Mouse (Mus musculus) naive thymus-derived CD4-positive, alpha-beta T cell, adult 5 months (primary cell): ENCODE data around the gene Spaar. TPM values are rescaled to one million over a fixed set of nuclear protein-coding genes. Genes with fewer than 3 reads are reported as not detected.

Experiments
- polyA plus RNA-seq: library from polyadenylated mRNA; unstranded; fragments of 100-300 nt; shearing (Covaris generic); gene quantifications from one replicate; pipeline ENCODE4 v1.2.1, GENCODE M21; 2017

The Spaar gene
- polyA plus RNA-seq, result not detected

GRCm38 (mm10) chr4:43729794-43730550 is at the start of gene Spaar:
Gene Spaar, plus strand, starts transcription at chr4:43730034.

GRCm38 (mm10) chr4:43700707-43701106 is 29.1 kb upstream of the Spaar start, which contains the start of gene Olfr70:
Gene Olfr70, minus strand, starts transcription at chr4:43700807.

GRCm38 (mm10) chr4:43709869-43710268 is 20.0 kb upstream of the Spaar start, which contains the start of gene Olfr71:
Gene Olfr71, minus strand, starts transcription at chr4:43710255.

GRCm38 (mm10) chr4:43726995-43727394 is 2.8 kb upstream of the Spaar start, which contains the start of gene Hrct1:
Gene Hrct1, plus strand, starts transcription at chr4:43727188.

GRCm38 (mm10) chr4:43770909-43771308 is 41.1 kb downstream of the Spaar start, which contains the start of gene Olfr159:
Gene Olfr159, minus strand, starts transcription at chr4:43771009.

Other genes with a start within 250 kb of the Spaar start
- gene Sit1, start 246.3 kb upstream of the Spaar start, polyA plus RNA-seq, result 102 TPM
- 52.6 TPM for gene Ccdc107, start 237.1 kb upstream of the Spaar start, polyA plus RNA-seq
- gene Arhgef39, start 230.3 kb upstream of the Spaar start, polyA plus RNA-seq, result 6.2 TPM
- 0.42 TPM for gene Car9, start 223.1 kb upstream of the Spaar start, polyA plus RNA-seq
- not detected for gene Tpm2, start 206.3 kb upstream of the Spaar start, polyA plus RNA-seq
- 82.1 TPM for gene Creb3, start 167.7 kb upstream of the Spaar start, polyA plus RNA-seq
- gene Tln1, start 167.3 kb upstream of the Spaar start, polyA plus RNA-seq, result 240 TPM
- gene Rgp1, start 151.3 kb upstream of the Spaar start, polyA plus RNA-seq, result 9.6 TPM
- gene Gba2, start 151.2 kb upstream of the Spaar start, polyA plus RNA-seq, result 39.8 TPM
- gene Msmp, start 145.5 kb upstream of the Spaar start, polyA plus RNA-seq, result 2.4 TPM
- not detected for gene Npr2, start 98.1 kb upstream of the Spaar start, polyA plus RNA-seq
- not detected for gene Spag8, start 76.4 kb upstream of the Spaar start, polyA plus RNA-seq
- 37.8 TPM for gene Hint2, start 73.6 kb upstream of the Spaar start, polyA plus RNA-seq
- 1.2 TPM for gene Tmem8b, start 61.1 kb upstream of the Spaar start, polyA plus RNA-seq
- gene Fam221b, start 60.9 kb upstream of the Spaar start, polyA plus RNA-seq, result 0.96 TPM
- not detected for gene Olfr70, start 29.2 kb upstream of the Spaar start, polyA plus RNA-seq
- not detected for gene Olfr71, start 19.8 kb upstream of the Spaar start, polyA plus RNA-seq
- gene Hrct1, start 2.8 kb upstream of the Spaar start, polyA plus RNA-seq, result not detected
- not detected for gene Olfr159, start 41.0 kb downstream of the Spaar start, polyA plus RNA-seq
- not detected for gene Olfr156, start 93.9 kb downstream of the Spaar start, polyA plus RNA-seq
- gene Olfr157, start 110.2 kb downstream of the Spaar start, polyA plus RNA-seq, result 0.06 TPM
- not detected for gene Olfr155, start 121.5 kb downstream of the Spaar start, polyA plus RNA-seq
- 3.4 TPM for gene Reck, start 145.5 kb downstream of the Spaar start, polyA plus RNA-seq
- 59.7 TPM for gene Glipr2, start 227.4 kb downstream of the Spaar start, polyA plus RNA-seq